Mouse (Mus musculus): ENCODE results near the gene 4933436I01Rik. TPM values are rescaled to one million over a fixed set of nuclear protein-coding genes. Genes with fewer than 3 reads are reported as not detected.

Gene 4933436I01Rik
- 0.08 TPM in 1 of 2 replicates, not detected in the other for polyA plus RNA-seq (2012; rRNA removed)

GRCm38 (mm10) chrX:67921350-67921749 lies at the start of gene 4933436I01Rik:
TSS of gene 4933436I01Rik (minus strand) at chrX:67921450.
- no peak for DNase-seq (ENCODE audit: low read depth)

DNA sequence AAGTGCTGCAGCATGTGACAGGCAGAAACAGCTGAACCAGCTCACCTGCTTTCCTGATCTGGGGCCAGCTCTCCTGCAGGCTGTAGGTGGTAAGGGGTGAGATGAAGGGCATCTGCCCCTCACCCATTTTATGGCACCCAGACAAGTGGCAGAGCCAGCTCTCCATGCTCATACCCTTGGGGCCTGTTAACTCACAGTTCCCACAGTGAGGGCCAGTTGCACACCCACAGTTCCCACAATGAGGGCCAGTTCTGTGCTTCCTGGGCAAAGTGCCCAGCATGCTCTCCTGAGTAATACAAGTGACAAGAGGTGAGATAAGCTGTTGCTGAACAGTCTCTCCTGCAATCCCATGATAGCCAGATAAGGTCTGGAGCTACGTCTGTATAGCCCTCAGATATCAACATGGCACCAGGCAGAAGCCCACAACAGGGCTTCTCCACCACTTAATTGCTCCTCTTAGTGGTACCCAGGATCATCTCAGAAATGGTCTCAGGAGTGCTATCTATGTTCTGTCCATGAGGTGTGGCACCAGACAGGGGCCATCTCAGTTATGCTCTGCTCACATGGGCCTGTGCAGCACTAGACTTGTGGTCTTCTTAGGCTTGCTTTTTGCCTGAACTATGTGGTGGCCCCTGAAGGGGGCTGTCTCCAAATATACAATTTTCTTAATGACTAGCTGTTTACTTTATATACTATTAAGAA lies 3.7 kb upstream of the 4933436I01Rik start:
- DNase-seq (ENCODE audit: low read depth) = peak; percentile 24

- no peak for DNase-seq (ENCODE audit: low read depth)
These were observed 37.8 kb downstream of the 4933436I01Rik start for GRCm38 (mm10) chrX:67883406-67883805.

Other genes with a start within 250 kb of the 4933436I01Rik start
- not detected in 2 replicates for gene Gm1140, start 227.9 kb downstream of the 4933436I01Rik start, polyA plus RNA-seq (2012; rRNA removed)
- gene Gm14692, start 225.8 kb downstream of the 4933436I01Rik start, polyA plus RNA-seq (2012; rRNA removed) = not detected in 2 replicates

All from gonadal fat pad, adult 2 months (tissue).